Mouse (Mus musculus) neural tube, embryonic 11.5 days (tissue): ENCODE measurements at regions not wholly inside any gene's neighbourhood (a gene's known extent, or its start where the extent isn't known, plus 50 kb on each side); places are given as distances from the start of the nearest gene placed in this dataset.

Experiments used
- ATAC-seq: fragments of 200-750 bp; cut with Nextera tagmentation; 2 replicates; pipeline ENCODE4 v1.8.0; 2017; ENCODE audit warnings: moderate number of reproducible peaks, mild to moderate bottlenecking, moderate TSS enrichment, moderate library complexity; ENCODE audit not compliant: insufficient read depth, low FRiP score, low TSS enrichment
- DNase-seq: peaks from one replicate; pipeline ENCODE4 v3.0.0-alpha.2; 2015; ENCODE audit warnings: low spot score
- H3K27ac ChIP-seq: fragments of 300-500 bp; sonication (generic); 2 replicates; pipeline ENCODE4 v1.5.1; 2014; ENCODE audit warnings: low read depth, mild to moderate bottlenecking, low read length
- H3K27me3 ChIP-seq: fragments of 300-500 bp; sonication (generic); 2 replicates; pipeline ENCODE4 v1.6.1; 2014; ENCODE audit warnings: mild to moderate bottlenecking, low read length, mixed read lengths; ENCODE audit not compliant: control insufficient read depth, insufficient read depth
- H3K36me3 ChIP-seq: fragments of 300-500 bp; sonication (generic); 2 replicates; pipeline ENCODE4 v1.6.1; 2014; ENCODE audit warnings: mild to moderate bottlenecking, low read length, moderate library complexity, mixed read lengths; ENCODE audit not compliant: control insufficient read depth, insufficient read depth
- H3K4me1 ChIP-seq: fragments of 300-500 bp; sonication (generic); 2 replicates; pipeline ENCODE4 v1.6.1; 2014; ENCODE audit warnings: low read length, mixed read lengths; ENCODE audit not compliant: control insufficient read depth, insufficient read depth
- H3K4me2 ChIP-seq: fragments of 300-500 bp; sonication (generic); 2 replicates; pipeline ENCODE4 v1.6.1; 2014; ENCODE audit warnings: low read depth, mild to moderate bottlenecking, moderate library complexity
- H3K4me3 ChIP-seq: fragments of 300-500 bp; sonication (generic); 2 replicates; pipeline ENCODE4 v1.5.1; 2014; ENCODE audit warnings: low read depth, low read length
- H3K9ac ChIP-seq: fragments of 300-500 bp; sonication (generic); 2 replicates; pipeline ENCODE4 v1.6.1; 2014; ENCODE audit warnings: mild to moderate bottlenecking, low read length
- H3K9me3 ChIP-seq: fragments of 300-500 bp; sonication (generic); 2 replicates; pipeline ENCODE4 v1.6.1; 2016; ENCODE audit warnings: low read length; ENCODE audit not compliant: control insufficient read depth
- WGBS: fragments of 180-500 bp; shearing (Covaris S2); extraction: QIAGEN DNeasy Blood & Tissue Kit; methylation state at CpG from one replicate; pipeline ENCODE4 v1.1.7; 2014; 5-methylcytosine and 5-hydroxymethylcytosine counted together

- Histone ChIP-seq H3K27ac (peak overlapping the region; percentile 53; the same call in 1 of the 2 replicates), H3K36me3 (no peaks in the 10 kb centered on the region), H3K9ac (0 out of 2 replicates have a peak overlapping the region, but pooled peaks have one; percentile 12), H3K9me3 (no peaks in the 10 kb centered on the region), H3K4me3 (no peak overlapping the region), H3K4me2 (no peak overlapping the region; the same call in 1 of the 2 replicates), H3K27me3 (no peaks in the 10 kb centered on the region), H3K4me1 (peaks cover 51% of the 10 kb centered on the region)
- no peak; the same call in 1 of the 2 replicates for ATAC-seq
- 9% methylated on average over 12 of the region's 12 CpGs for WGBS
- peak; percentile 55 for DNase-seq
Observed at GRCm38 (mm10) chr5:111578977-111579727, 154.6 kb upstream of the Gm26897 start.

- no peaks in the 10 kb centered on the region for H3K36me3 ChIP-seq
- 1% methylated on average over 31 of the region's 31 CpGs for WGBS
- DNase-seq (peak; percentile 87), ATAC-seq (peak; percentile 40)
- peak overlapping the region; percentile 33 for H3K9ac ChIP-seq
- H3K4me3 ChIP-seq: peak overlapping the region; percentile 14
- peaks cover 46% of the 10 kb centered on the region for H3K4me1 ChIP-seq
- no peaks in the 10 kb centered on the region for H3K27me3 ChIP-seq
- peak overlapping the region; percentile 38 for H3K4me2 ChIP-seq
- H3K27ac ChIP-seq: peak overlapping the region; percentile 80
- no peaks in the 10 kb centered on the region for H3K9me3 ChIP-seq
Observed at GRCm38 (mm10) chr5:111580870-111581771, 152.6 kb upstream of the Gm26897 start.

GRCm38 (mm10) chr5:111582004-111582403 lies 151.7 kb upstream of the Gm26897 start:
- peak overlapping the region; percentile 33 for H3K9ac ChIP-seq
- no peaks in the 10 kb centered on the region for H3K36me3 ChIP-seq
- peak overlapping the region; percentile 80 for H3K27ac ChIP-seq
- peaks cover 43% of the 10 kb centered on the region for H3K4me1 ChIP-seq
- 46% methylated on average over 9 of the region's 9 CpGs for WGBS
- ATAC-seq: no peak
- H3K4me3 ChIP-seq: no peak overlapping the region
- H3K27me3 ChIP-seq: no peaks in the 10 kb centered on the region
- peak overlapping the region; percentile 38 for H3K4me2 ChIP-seq
- DNase-seq: no peak
- H3K9me3 ChIP-seq: no peaks in the 10 kb centered on the region

GRCm38 (mm10) chr5:111590619-111591081 lies 143.1 kb upstream of the Gm26897 start:
- Histone ChIP-seq H3K4me1 (peaks cover 5% of the 10 kb centered on the region; the same call in 1 of the 2 replicates), H3K4me3 (no peak overlapping the region), H3K27me3 (no peaks in the 10 kb centered on the region), H3K9ac (no peak overlapping the region), H3K27ac (0 out of 2 replicates have a peak overlapping the region, but pooled peaks have one; percentile 36), H3K9me3 (no peaks in the 10 kb centered on the region), H3K36me3 (no peaks in the 10 kb centered on the region), H3K4me2 (no peak overlapping the region)
- 26% methylated on average over 4 of the region's 4 CpGs for WGBS
- no peak for ATAC-seq
- peak; percentile 54 for DNase-seq

GRCm38 (mm10) chr5:111592807-111593206 lies 140.9 kb upstream of the Gm26897 start:
- no peak overlapping the region for H3K9ac ChIP-seq
- H3K4me3 ChIP-seq: no peak overlapping the region
- 79% methylated on average over 4 of the region's 4 CpGs for WGBS
- H3K36me3 ChIP-seq: no peaks in the 10 kb centered on the region
- no peak overlapping the region for H3K27ac ChIP-seq
- peaks cover 13% of the 10 kb centered on the region for H3K4me1 ChIP-seq
- DNase-seq (no peak), ATAC-seq (no peak)
- H3K9me3 ChIP-seq: no peaks in the 10 kb centered on the region
- no peaks in the 10 kb centered on the region for H3K27me3 ChIP-seq
- H3K4me2 ChIP-seq: no peak overlapping the region

GRCm38 (mm10) chr5:111594111-111594510 lies 139.6 kb upstream of the Gm26897 start:
- 86% methylated on average over 5 of the region's 5 CpGs for WGBS
- H3K4me2 ChIP-seq: no peak overlapping the region
- H3K4me3 ChIP-seq: no peak overlapping the region
- H3K27ac ChIP-seq: no peak overlapping the region
- no peak overlapping the region for H3K9ac ChIP-seq
- no peak for ATAC-seq
- H3K27me3 ChIP-seq: no peaks in the 10 kb centered on the region
- peaks cover 24% of the 10 kb centered on the region for H3K4me1 ChIP-seq
- no peaks in the 10 kb centered on the region for H3K9me3 ChIP-seq
- no peaks in the 10 kb centered on the region for H3K36me3 ChIP-seq
- no peak for DNase-seq

- Histone ChIP-seq H3K27ac (no peak overlapping the region), H3K4me2 (no peak overlapping the region), H3K9me3 (no peaks in the 10 kb centered on the region), H3K36me3 (no peaks in the 10 kb centered on the region), H3K9ac (no peak overlapping the region), H3K27me3 (no peaks in the 10 kb centered on the region), H3K4me1 (peaks cover 28% of the 10 kb centered on the region), H3K4me3 (no peak overlapping the region)
- DNase-seq (peak; percentile 63), ATAC-seq (peak; percentile 84; the same call in 1 of the 2 replicates)
- WGBS: 37% methylated on average over 12 of the region's 12 CpGs
Observed at GRCm38 (mm10) chr5:111595438-111595837, 138.3 kb upstream of the Gm26897 start.

GRCm38 (mm10) chr5:111597733-111598132 lies 136.0 kb upstream of the Gm26897 start:
- H3K4me1 ChIP-seq: peaks cover 30% of the 10 kb centered on the region
- no peak overlapping the region for H3K4me2 ChIP-seq
- H3K9ac ChIP-seq: no peak overlapping the region
- ATAC-seq: no peak
- H3K36me3 ChIP-seq: no peaks in the 10 kb centered on the region
- H3K27me3 ChIP-seq: no peaks in the 10 kb centered on the region
- 23% methylated on average over 2 of the region's 2 CpGs for WGBS
- H3K27ac ChIP-seq: no peak overlapping the region
- no peak for DNase-seq
- H3K9me3 ChIP-seq: no peaks in the 10 kb centered on the region
- no peak overlapping the region for H3K4me3 ChIP-seq
